18 mouse cellular contexts compared by ENCODE assay signal in genomic region chr10:70254666-70255065, GRCm38 (mm10). TPM values are rescaled to one million over a fixed set of nuclear protein-coding genes. Genes with fewer than 3 reads are reported as not detected.
DNase-seq lines count a peak whose midpoint lies in the region; ATAC-seq and TF ChIP-seq lines count a peak whose summit lies in the region.
"Had no signal": no experiment of that assay in that cellular context is flagged by ENCODE, and none has a peak within 500 bp of the region (broad histone marks: within the 10 kb centered on the region; RNA-seq: fewer than 3 reads in every experiment).

No protein-coding gene starts in this region.

- no peaks in the 10 kb centered on the region for H3K4me1 ChIP-seq in hindbrain, postnatal 0 days (ENCODE audit: insufficient read depth, low read length)
- H3K4me1 ChIP-seq in hindbrain, embryonic 10.5 days (replicated peaks), result no peaks in the 10 kb centered on the region
- no peaks in the 10 kb centered on the region for H3K4me1 ChIP-seq in midbrain, postnatal 0 days (ENCODE audit: insufficient read depth, low read length)
- H3K4me1 ChIP-seq in midbrain, embryonic 15.5 days, result no peaks in the 10 kb centered on the region
- H3K4me1 ChIP-seq: embryonic facial prominence, embryonic 10.5 days; forebrain, embryonic 13.5 days; heart, embryonic 13.5 days; hindbrain, embryonic 13.5 days; intestine, embryonic 15.5 days had no signal

- 49% methylated on average over 4 of the region's 4 CpGs for WGBS in hindbrain, postnatal 0 days
- WGBS in hindbrain, embryonic 10.5 days, result 84% methylated on average over 4 of the region's 4 CpGs
- WGBS in midbrain, postnatal 0 days, result 64% methylated on average over 4 of the region's 4 CpGs
- 76% methylated on average over 4 of the region's 4 CpGs for WGBS in midbrain, embryonic 15.5 days

- H3K4me3 ChIP-seq in hindbrain, postnatal 0 days (ENCODE audit: low read length), result no peak overlapping the region
- H3K4me3 ChIP-seq in hindbrain, embryonic 10.5 days, result no peak overlapping the region
- H3K4me3 ChIP-seq in midbrain, postnatal 0 days (ENCODE audit: low read depth, low read length), result no peak overlapping the region
- H3K4me3 ChIP-seq in midbrain, embryonic 15.5 days, result no peak overlapping the region
- H3K4me3 ChIP-seq: embryonic facial prominence, embryonic 10.5 days; forebrain, embryonic 13.5 days; heart, embryonic 13.5 days; hindbrain, embryonic 13.5 days; intestine, embryonic 15.5 days had no signal

- H3K4me2 ChIP-seq in hindbrain, postnatal 0 days (ENCODE audit: low read depth, low read length), result no peak overlapping the region
- no peak overlapping the region for H3K4me2 ChIP-seq in midbrain, postnatal 0 days (ENCODE audit: low read depth, low read length, poor library complexity, severe bottlenecking)
- H3K4me2 ChIP-seq in midbrain, embryonic 15.5 days, result no peak overlapping the region
- H3K4me2 ChIP-seq: forebrain, embryonic 13.5 days; heart, embryonic 13.5 days; hindbrain, embryonic 13.5 days; intestine, embryonic 15.5 days had no signal

- ATAC-seq in hindbrain, postnatal 0 days, result peak; percentile 45; the same call in 1 of the 2 replicates
- no peak for ATAC-seq in midbrain, postnatal 0 days (ENCODE audit: low FRiP score)
- ATAC-seq in midbrain, embryonic 15.5 days (replicated peaks), result no peak
- ATAC-seq: forebrain, embryonic 13.5 days; forebrain, postnatal 0 days; intestine, embryonic 15.5 days had no signal

- H3K9ac ChIP-seq in hindbrain, postnatal 0 days (replicated peaks; ENCODE audit: low read length), result no peak overlapping the region
- H3K9ac ChIP-seq in midbrain, postnatal 0 days (replicated peaks; ENCODE audit: low read length, poor library complexity, severe bottlenecking), result no peak overlapping the region
- H3K9ac ChIP-seq in midbrain, embryonic 15.5 days, result no peak overlapping the region
- H3K9ac ChIP-seq: forebrain, embryonic 13.5 days; forebrain, postnatal 0 days; heart, embryonic 13.5 days; hindbrain, embryonic 13.5 days; intestine, embryonic 15.5 days had no signal

- DNase-seq in cerebellum, postnatal 36 days, result peak; percentile 8 to 14
- no peak for DNase-seq in cerebellum, adult 11-12 months
- DNase-seq in hindbrain, postnatal 0 days (ENCODE audit: low spot score), result peak; percentile 25
- no peak for DNase-seq in hindbrain, embryonic 10.5 days (ENCODE audit: low spot score)
- DNase-seq in midbrain, postnatal 0 days (ENCODE audit: low spot score), result peak; percentile 10
- DNase-seq: adrenal gland, adult 2 months; adrenal gland, postnatal 25 days; forebrain, postnatal 0 days; heart, postnatal 4 days; kidney, adult 18-20 months had no signal

- no peaks in the 10 kb centered on the region for H3K36me3 ChIP-seq in hindbrain, postnatal 0 days (ENCODE audit: insufficient read depth, low read length)
- no peaks in the 10 kb centered on the region for H3K36me3 ChIP-seq in hindbrain, embryonic 10.5 days
- no peaks in the 10 kb centered on the region for H3K36me3 ChIP-seq in midbrain, postnatal 0 days (ENCODE audit: insufficient read depth, low read length)
- H3K36me3 ChIP-seq in midbrain, embryonic 15.5 days (replicated peaks), result no peaks in the 10 kb centered on the region
- H3K36me3 ChIP-seq: embryonic facial prominence, embryonic 10.5 days; heart, embryonic 13.5 days; hindbrain, embryonic 13.5 days; intestine, embryonic 15.5 days had no signal

- no peaks in the 10 kb centered on the region for H3K9me3 ChIP-seq in hindbrain, postnatal 0 days (ENCODE audit: low read length)
- H3K9me3 ChIP-seq in hindbrain, embryonic 10.5 days, result no peaks in the 10 kb centered on the region
- no peaks in the 10 kb centered on the region for H3K9me3 ChIP-seq in midbrain, postnatal 0 days (ENCODE audit: low read length)
- no peaks in the 10 kb centered on the region for H3K9me3 ChIP-seq in midbrain, embryonic 15.5 days
- H3K9me3 ChIP-seq: embryonic facial prominence, embryonic 10.5 days; forebrain, embryonic 13.5 days; heart, embryonic 13.5 days; hindbrain, embryonic 13.5 days; intestine, embryonic 15.5 days had no signal

- no peak overlapping the region for H3K27ac ChIP-seq in hindbrain, postnatal 0 days
- H3K27ac ChIP-seq in hindbrain, embryonic 10.5 days, result no peak overlapping the region
- no peak overlapping the region for H3K27ac ChIP-seq in midbrain, postnatal 0 days (ENCODE audit: low read depth, low read length)
- H3K27ac ChIP-seq in midbrain, embryonic 15.5 days, result no peak overlapping the region
- H3K27ac ChIP-seq: embryonic facial prominence, embryonic 10.5 days; forebrain, embryonic 13.5 days; heart, embryonic 13.5 days; hindbrain, embryonic 13.5 days; intestine, embryonic 15.5 days had no signal

- no peaks in the 10 kb centered on the region for H3K27me3 ChIP-seq in hindbrain, postnatal 0 days (ENCODE audit: insufficient read depth, low read length)
- no peaks in the 10 kb centered on the region for H3K27me3 ChIP-seq in hindbrain, embryonic 10.5 days (ENCODE audit: insufficient read depth, poor library complexity, severe bottlenecking)
- no peaks in the 10 kb centered on the region for H3K27me3 ChIP-seq in midbrain, postnatal 0 days (ENCODE audit: insufficient read depth, low read length)
- no peaks in the 10 kb centered on the region for H3K27me3 ChIP-seq in midbrain, embryonic 15.5 days (replicated peaks)
- H3K27me3 ChIP-seq: forebrain, embryonic 13.5 days; heart, embryonic 13.5 days; hindbrain, embryonic 13.5 days; intestine, embryonic 15.5 days had no signal

- TF ChIP-seq CTCF in hindbrain, postnatal 0 days (IDR thresholded peaks at IDR 0.05; ENCODE audit: low read depth), result no peak
- no peak for TF ChIP-seq CTCF in midbrain, postnatal 0 days (IDR thresholded peaks at IDR 0.05)

RNA-seq across cellular contexts. Expression of gene Slc16a9, which starts 9.8 kb away (rescaled TPM):
- 7.3 and 11.6 TPM in 2 replicates for total RNA-seq in hindbrain, postnatal 0 days (2014; rRNA removed)
- 4.5 and 4.7 TPM in 2 replicates for polyA plus RNA-seq in hindbrain, postnatal 0 days (2015; fragmentation: Nextera tagmentation; extraction: Ambion mirVana)
- polyA plus RNA-seq in hindbrain, embryonic 10.5 days (2016; fragmentation: Nextera tagmentation; extraction: Ambion mirVana), result 0.40 and 0.58 TPM in 2 replicates
- 8.9 and 13.0 TPM in 2 replicates for total RNA-seq in midbrain, postnatal 0 days (2014; rRNA removed)
- 3.7 and 4.2 TPM in 2 replicates for polyA plus RNA-seq in midbrain, postnatal 0 days (2015; fragmentation: Nextera tagmentation; extraction: Ambion mirVana)
- polyA plus RNA-seq in midbrain, embryonic 15.5 days (2015; fragmentation: Nextera tagmentation; extraction: Ambion mirVana), result 2.7 and 2.9 TPM in 2 replicates

RNA-seq across cellular contexts. Expression of gene Mrln, which starts 50.2 kb away (rescaled TPM):
- total RNA-seq in hindbrain, postnatal 0 days (2014; rRNA removed), result 5.3 and 6.3 TPM in 2 replicates
- polyA plus RNA-seq in hindbrain, postnatal 0 days (2015; fragmentation: Nextera tagmentation; extraction: Ambion mirVana), result 3.3 and 3.9 TPM in 2 replicates
- polyA plus RNA-seq in hindbrain, embryonic 10.5 days (2016; fragmentation: Nextera tagmentation; extraction: Ambion mirVana), result 0.71 and 1.2 TPM in 2 replicates
- total RNA-seq in midbrain, postnatal 0 days (2014; rRNA removed), result 1.9 TPM in 1 of 2 replicates, not detected in the other
- polyA plus RNA-seq in midbrain, postnatal 0 days (2015; fragmentation: Nextera tagmentation; extraction: Ambion mirVana), result 1.3 and 1.5 TPM in 2 replicates
- polyA plus RNA-seq in midbrain, embryonic 15.5 days (2015; fragmentation: Nextera tagmentation; extraction: Ambion mirVana), result 1.2 and 1.9 TPM in 2 replicates
- total RNA-seq: adrenal gland, postnatal 25 days; ES-E14 had no signal
- polyA plus RNA-seq: adrenal gland, adult 2 months; forebrain, embryonic 13.5 days; heart, postnatal 0 days had no signal

Comparison
In these comparisons a context has a peak if more than half of its experiments do, and no peak if none do; other contexts are left out.
1. DNase-seq: peak in cerebellum, postnatal 36 days (2 of 2), hindbrain, postnatal 0 days (single experiment) and midbrain, postnatal 0 days (single experiment); none in cerebellum, adult 11-12 months (single experiment) and hindbrain, embryonic 10.5 days (single experiment).